Comparison of ENCODE assay signal across 25 mouse cellular contexts in the genomic region with DNA sequence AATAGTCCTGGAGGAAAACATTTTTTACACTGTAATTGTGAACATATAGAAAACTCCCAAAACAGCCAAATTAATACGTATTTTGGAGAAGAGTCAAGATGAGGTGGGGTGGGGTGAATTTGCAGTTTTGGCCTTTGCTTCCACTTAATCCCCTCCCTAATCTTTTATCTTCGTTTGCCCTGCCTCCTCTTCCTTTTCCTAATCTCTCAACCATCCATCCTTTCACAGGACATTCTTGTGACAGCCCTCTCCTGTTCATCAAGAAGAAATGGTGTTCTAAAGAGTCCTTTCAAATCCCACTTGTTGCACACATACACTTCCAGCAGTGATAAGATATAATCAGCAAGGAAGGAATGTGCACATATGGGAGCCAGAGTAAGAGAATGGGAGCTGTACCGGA.
DNase-seq lines count a peak whose midpoint lies in the region; ATAC-seq and TF ChIP-seq lines count a peak whose summit lies in the region.
"Had no signal": no experiment of that assay in that cellular context is flagged by ENCODE, and none has a peak within 500 bp of the region (broad histone marks: within the 10 kb centered on the region; RNA-seq: fewer than 3 reads in every experiment).

No protein-coding gene starts in this region.

- DNase-seq in liver, embryonic 13.5 days: no peak
- DNase-seq in liver, postnatal 0 days: no peak
- DNase-seq in MEL (ENCODE audit: low read depth, low spot score): no peak
- DNase-seq in urinary bladder, postnatal 25 days (ENCODE audit: low spot score): no peak
- DNase-seq: adrenal gland, postnatal 25 days; cerebellum, adult 11-12 months; cerebellum, adult 8-10 months; cerebellum, postnatal 10 days; cerebellum, postnatal 36 days; embryo, embryonic 11 days; forebrain, postnatal 0 days; gastrocnemius, postnatal 25 days; heart, adult 2 months had no signal

- peak overlapping the region; percentile 40; the same call in 1 of the 2 replicates for H3K27ac ChIP-seq in liver, embryonic 13.5 days
- no peak overlapping the region for H3K27ac ChIP-seq in liver, postnatal 0 days (ENCODE audit: low read depth)
- no peak overlapping the region for H3K27ac ChIP-seq in MEL (ENCODE audit: control insufficient read depth, low read depth, low read length)
- H3K27ac ChIP-seq: embryonic facial prominence, embryonic 10.5 days; embryonic facial prominence, embryonic 13.5 days; heart, adult 2 months; heart, embryonic 10.5 days; heart, embryonic 13.5 days; hindbrain, embryonic 12.5 days; hindbrain, embryonic 15.5 days had no signal

- TF ChIP-seq RAD21 in MEL (IDR thresholded peaks at IDR 0.05; ENCODE audit: low read depth, low read length): no peak

- H3K36me3 ChIP-seq in liver, embryonic 13.5 days: no peaks in the 10 kb centered on the region
- no peaks in the 10 kb centered on the region for H3K36me3 ChIP-seq in liver, postnatal 0 days (replicated peaks; ENCODE audit: insufficient read depth, low read length)
- peaks cover 0 to 13% of the 10 kb centered on the region in 2 experiments; a peak in 2 of 4 replicates for H3K36me3 ChIP-seq in MEL (ENCODE audit: control insufficient read depth in 1 of 2, insufficient read depth in 2 of 2, low read length in 2 of 2)
- H3K36me3 ChIP-seq: embryonic facial prominence, embryonic 10.5 days; embryonic facial prominence, embryonic 13.5 days; heart, embryonic 10.5 days; heart, embryonic 13.5 days; hindbrain, embryonic 12.5 days; hindbrain, embryonic 15.5 days had no signal

- H3K4me2 ChIP-seq in liver, embryonic 13.5 days: no peak overlapping the region
- H3K4me2 ChIP-seq in liver, postnatal 0 days (ENCODE audit: low read depth, low read length): no peak overlapping the region
- H3K4me2 ChIP-seq: embryonic facial prominence, embryonic 13.5 days; heart, embryonic 13.5 days; hindbrain, embryonic 12.5 days; hindbrain, embryonic 15.5 days had no signal

- no peak for TF ChIP-seq POLR2A in MEL (IDR thresholded peaks at IDR 0.05; ENCODE audit: control insufficient read depth in 1 of 2, insufficient read depth in 1 of 2, low read depth in 1 of 2, low read length in 2 of 2, poor library complexity in 1 of 2)

- 15% methylated on average over 3 of the region's 3 CpGs for WGBS in liver, embryonic 13.5 days (ENCODE audit: insufficient replicate concordance)
- WGBS in liver, postnatal 0 days (ENCODE audit: insufficient replicate concordance): 29% methylated on average over 3 of the region's 3 CpGs

- peak; percentile 56; the same call in 1 of the 2 replicates for ATAC-seq in liver, embryonic 13.5 days (ENCODE audit: low read depth)
- no peak for ATAC-seq in liver, postnatal 0 days
- ATAC-seq in erythroid progenitor cell, adult 5-6 weeks (replicated peaks; ENCODE audit: low FRiP score, poor library complexity, severe bottlenecking): peak; percentile 48
- peak; percentile 42; the same call in 1 of the 2 replicates for ATAC-seq in megakaryocyte-erythroid progenitor cell, adult 5-6 weeks (replicated peaks; ENCODE audit: low FRiP score, low TSS enrichment, poor library complexity, severe bottlenecking)
- no peak for ATAC-seq in frontal cortex, adult (ENCODE audit: low TSS enrichment)
- ATAC-seq: CD4-positive, CD25-positive, alpha-beta regulatory T cell, adult 4 months; forebrain, embryonic 14.5 days; forebrain, postnatal 0 days; Patski had no signal

- no peak overlapping the region for H3K4me3 ChIP-seq in liver, embryonic 13.5 days (replicated peaks)
- no peak overlapping the region for H3K4me3 ChIP-seq in liver, postnatal 0 days (ENCODE audit: low read depth, low read length)
- no peak overlapping the region for H3K4me3 ChIP-seq in MEL (ENCODE audit: control insufficient read depth in 1 of 2, insufficient read depth in 1 of 2, low read depth in 2 of 2, low read length in 2 of 2)
- H3K4me3 ChIP-seq: embryonic facial prominence, embryonic 10.5 days; embryonic facial prominence, embryonic 13.5 days; heart, adult 2 months; heart, embryonic 10.5 days; heart, embryonic 13.5 days; hindbrain, embryonic 12.5 days; hindbrain, embryonic 15.5 days had no signal

- no peaks in the 10 kb centered on the region for H3K27me3 ChIP-seq in liver, embryonic 13.5 days
- no peaks in the 10 kb centered on the region for H3K27me3 ChIP-seq in liver, postnatal 0 days (ENCODE audit: insufficient read depth, low read length)
- no peaks in the 10 kb centered on the region for H3K27me3 ChIP-seq in MEL (ENCODE audit: control insufficient read depth in 1 of 2, insufficient read depth in 2 of 2, low read length in 2 of 2)
- H3K27me3 ChIP-seq: embryonic facial prominence, embryonic 13.5 days; heart, embryonic 13.5 days; hindbrain, embryonic 12.5 days; hindbrain, embryonic 15.5 days; Patski had no signal

- no peak for TF ChIP-seq CTCF in liver, postnatal 0 days (IDR thresholded peaks at IDR 0.05; ENCODE audit: low read depth)
- TF ChIP-seq CTCF in MEL (IDR thresholded peaks at IDR 0.05 in 2 of 3, conservative IDR thresholded peaks at IDR 0.05 in 1 of 3; ENCODE audit: control insufficient read depth in 1 of 3, insufficient read depth in 1 of 3, low read depth in 2 of 3, low read length in 3 of 3, poor library complexity in 1 of 3, severe bottlenecking in 1 of 3): no peak

- no peaks in the 10 kb centered on the region for H3K9me3 ChIP-seq in liver, embryonic 13.5 days (replicated peaks)
- H3K9me3 ChIP-seq in liver, postnatal 0 days (ENCODE audit: low read length): no peaks in the 10 kb centered on the region
- H3K9me3 ChIP-seq in MEL (replicated peaks; ENCODE audit: insufficient read depth, low read length): no peaks in the 10 kb centered on the region
- H3K9me3 ChIP-seq: embryonic facial prominence, embryonic 10.5 days; embryonic facial prominence, embryonic 13.5 days; heart, embryonic 10.5 days; heart, embryonic 13.5 days; hindbrain, embryonic 12.5 days; hindbrain, embryonic 15.5 days had no signal

- H3K4me1 ChIP-seq in liver, embryonic 13.5 days (replicated peaks): peaks cover 14% of the 10 kb centered on the region
- H3K4me1 ChIP-seq in liver, postnatal 0 days (ENCODE audit: insufficient read depth): peaks cover 5% of the 10 kb centered on the region; the same call in 1 of the 2 replicates
- H3K4me1 ChIP-seq in MEL (ENCODE audit: control insufficient read depth in 1 of 2, insufficient read depth in 2 of 2, low read length in 2 of 2): peaks cover 5 to 10% of the 10 kb centered on the region in 2 experiments
- H3K4me1 ChIP-seq: embryonic facial prominence, embryonic 10.5 days; embryonic facial prominence, embryonic 13.5 days; heart, embryonic 10.5 days; hindbrain, embryonic 12.5 days; hindbrain, embryonic 15.5 days had no signal

- H3K9ac ChIP-seq in liver, embryonic 13.5 days: no peak overlapping the region
- no peak overlapping the region for H3K9ac ChIP-seq in liver, postnatal 0 days (replicated peaks)
- no peak overlapping the region for H3K9ac ChIP-seq in MEL (ENCODE audit: control insufficient read depth, low read depth, low read length, poor library complexity, severe bottlenecking)
- H3K9ac ChIP-seq: embryonic facial prominence, embryonic 13.5 days; forebrain, postnatal 0 days; heart, embryonic 13.5 days; hindbrain, embryonic 12.5 days; hindbrain, embryonic 15.5 days had no signal

- no peaks in the 10 kb centered on the region for H3K79me2 ChIP-seq in MEL (ENCODE audit: control insufficient read depth, insufficient read depth, low read length, poor library complexity)

- no peak for TF ChIP-seq EP300 in liver, postnatal 0 days (IDR thresholded peaks at IDR 0.05; ENCODE audit: low read depth)
- TF ChIP-seq EP300 in MEL (IDR thresholded peaks at IDR 0.05; ENCODE audit: low read depth in 1 of 2, low read length in 2 of 2): no peak; a peak in 1 of 4 replicates

TF ChIP-seq in MEL, 35 proteins besides CTCF, POLR2A, EP300 and RAD21:
- TF ChIP-seq GATA1 (IDR thresholded peaks at IDR 0.05; ENCODE audit: low read depth, low read length) (peak; percentile 65; the same call in 1 of the 2 replicates), MAFK (IDR thresholded peaks at IDR 0.05; ENCODE audit: borderline replicate concordance, low read depth, low read length) (no peak)

Comparison
In these comparisons a context has a peak if more than half of its experiments do, and no peak if none do; other contexts are left out.
1. ATAC-seq: peak in liver, embryonic 13.5 days (single experiment), erythroid progenitor cell, adult 5-6 weeks (single experiment) and megakaryocyte-erythroid progenitor cell, adult 5-6 weeks (single experiment); none in liver, postnatal 0 days (single experiment) and frontal cortex, adult (single experiment).